Mouse (Mus musculus): ENCODE measurements at regions not wholly inside any gene's neighbourhood (a gene's known extent, or its start where the extent isn't known, plus 50 kb on each side); places are given as distances from the start of the nearest gene placed in this dataset.

DNA sequence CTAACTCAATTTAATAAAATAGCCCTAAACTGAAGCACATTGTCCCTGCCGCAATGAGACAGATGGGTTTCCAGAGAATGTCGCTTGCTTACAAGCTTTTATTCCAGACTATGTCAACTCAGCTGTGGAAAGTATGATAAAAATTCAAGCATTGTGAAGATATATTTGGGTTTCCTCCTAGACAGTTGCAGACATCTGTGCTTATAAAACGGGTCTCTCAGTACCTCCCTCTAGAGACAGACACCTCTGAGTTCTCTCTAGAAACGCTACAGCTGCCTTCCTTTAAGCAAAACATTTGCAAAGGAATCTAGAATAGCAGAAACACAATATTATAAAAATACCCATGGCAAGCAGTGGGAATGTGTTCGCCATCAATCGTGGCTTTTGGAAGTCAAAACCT, 137.3 kb downstream of the Cox18 start:
- H3K36me3 ChIP-seq (ENCODE audit: control insufficient read depth, insufficient read depth, low read length) = no peaks in the 10 kb centered on the region
- no peak overlapping the region for H3K9ac ChIP-seq (ENCODE audit: low read length)
- no peak overlapping the region for H3K4me2 ChIP-seq (ENCODE audit: low read length)
- 0 out of 2 replicates have a peak, but pooled peaks cover 2% of the 10 kb centered on the region for H3K4me1 ChIP-seq (ENCODE audit: control insufficient read depth, insufficient read depth, low read length)
- DNase-seq (ENCODE audit: low spot score) = no peak
- H3K27me3 ChIP-seq (replicated peaks; ENCODE audit: control insufficient read depth, insufficient read depth, low read length) = no peaks in the 10 kb centered on the region
- ATAC-seq = no peak
- WGBS = 89% methylated on average over 6 of the region's 6 CpGs
- no peak overlapping the region for H3K4me3 ChIP-seq (ENCODE audit: low read depth, low read length)
- H3K9me3 ChIP-seq (replicated peaks; ENCODE audit: control insufficient read depth, low read length) = no peaks in the 10 kb centered on the region
- no peak overlapping the region for H3K27ac ChIP-seq (ENCODE audit: low read depth, low read length)

DNA sequence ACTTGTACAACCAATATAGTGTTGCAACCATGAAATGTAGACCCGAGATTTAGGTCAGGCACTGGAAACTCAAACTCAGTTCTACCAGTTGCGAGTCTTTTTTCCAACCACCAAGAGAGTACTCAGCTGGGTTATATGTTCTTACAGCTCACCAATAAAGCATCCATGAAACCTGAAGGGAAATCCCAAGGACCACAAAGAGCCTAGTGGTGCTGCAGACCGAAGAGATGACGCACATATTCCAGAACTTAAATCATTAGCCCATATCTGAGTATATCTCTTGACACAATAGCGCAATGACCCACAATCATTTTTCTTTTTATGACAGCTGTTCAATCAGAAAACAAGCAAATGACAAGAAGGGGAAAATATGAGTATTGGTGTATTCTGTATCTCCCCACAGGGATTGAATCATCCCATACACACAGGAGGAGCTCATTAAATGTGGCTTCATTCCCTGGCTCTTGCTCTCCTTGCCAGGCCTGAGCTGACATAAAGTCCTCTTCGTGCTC, 146.7 kb downstream of the Cox18 start:
- 91% methylated on average over 6 of the region's 6 CpGs for WGBS
- H3K4me2 ChIP-seq (ENCODE audit: low read length) = no peak overlapping the region

GRCm38 (mm10) chr5:90075629-90076349, 148.0 kb downstream of the Cox18 start:
- H3K4me3 ChIP-seq (ENCODE audit: low read depth, low read length) = no peak overlapping the region
- no peaks in the 10 kb centered on the region for H3K36me3 ChIP-seq (ENCODE audit: control insufficient read depth, insufficient read depth, low read length)
- H3K4me2 ChIP-seq (ENCODE audit: low read length) = no peak overlapping the region
- 92% methylated on average over 11 of the region's 11 CpGs for WGBS
- no peak for ATAC-seq
- H3K9ac ChIP-seq (ENCODE audit: low read length) = no peak overlapping the region
- H3K9me3 ChIP-seq (replicated peaks; ENCODE audit: control insufficient read depth, low read length) = no peaks in the 10 kb centered on the region
- H3K27ac ChIP-seq (ENCODE audit: low read depth, low read length) = no peak overlapping the region
- H3K4me1 ChIP-seq (ENCODE audit: control insufficient read depth, insufficient read depth, low read length) = no peaks in the 10 kb centered on the region
- H3K27me3 ChIP-seq (replicated peaks; ENCODE audit: control insufficient read depth, insufficient read depth, low read length) = no peaks in the 10 kb centered on the region
- DNase-seq (ENCODE audit: low spot score) = no peak

More for the DNA sequence above, 146.7 kb downstream of the Cox18 start:
- Histone ChIP-seq H3K9ac (ENCODE audit: low read length) (no peak overlapping the region), H3K4me1 (ENCODE audit: control insufficient read depth, insufficient read depth, low read length) (no peaks in the 10 kb centered on the region), H3K4me3 (ENCODE audit: low read depth, low read length) (no peak overlapping the region), H3K27ac (ENCODE audit: low read depth, low read length) (no peak overlapping the region), H3K27me3 (replicated peaks; ENCODE audit: control insufficient read depth, insufficient read depth, low read length) (no peaks in the 10 kb centered on the region), H3K9me3 (replicated peaks; ENCODE audit: control insufficient read depth, low read length) (no peaks in the 10 kb centered on the region), H3K36me3 (ENCODE audit: control insufficient read depth, insufficient read depth, low read length) (no peaks in the 10 kb centered on the region)
- ATAC-seq = no peak
- DNase-seq (ENCODE audit: low spot score) = no peak

DNA sequence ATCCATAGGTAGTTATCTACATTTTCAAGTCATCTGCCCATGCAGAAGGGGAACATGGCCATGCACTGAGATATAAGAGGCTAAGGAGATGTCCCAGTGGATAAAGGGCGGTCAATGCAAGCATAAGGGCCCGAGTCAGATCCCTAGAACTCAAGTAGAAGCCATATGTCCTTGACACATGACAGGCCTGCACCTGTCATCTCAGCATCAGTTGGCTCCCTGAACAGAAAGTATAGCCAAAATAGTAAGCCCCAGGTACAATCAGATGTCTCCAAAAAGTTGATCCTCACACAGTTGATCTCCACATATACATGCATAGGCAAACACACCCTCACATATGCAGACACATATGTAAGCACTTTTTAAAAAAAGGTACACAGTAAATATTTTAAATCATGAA, 152.0 kb downstream of the Cox18 start:
- no peaks in the 10 kb centered on the region for H3K36me3 ChIP-seq (ENCODE audit: control insufficient read depth, insufficient read depth, low read length)
- H3K9me3 ChIP-seq (replicated peaks; ENCODE audit: control insufficient read depth, low read length) = no peaks in the 10 kb centered on the region
- ATAC-seq (no peak), DNase-seq (ENCODE audit: low spot score) (no peak)
- no peak overlapping the region for H3K4me3 ChIP-seq (ENCODE audit: low read depth, low read length)
- H3K27ac ChIP-seq (ENCODE audit: low read depth, low read length) = no peak overlapping the region
- H3K9ac ChIP-seq (ENCODE audit: low read length) = no peak overlapping the region
- 88% methylated on average over 2 of the region's 2 CpGs for WGBS
- no peaks in the 10 kb centered on the region for H3K27me3 ChIP-seq (replicated peaks; ENCODE audit: control insufficient read depth, insufficient read depth, low read length)
- 0 out of 2 replicates have a peak, but pooled peaks cover 5% of the 10 kb centered on the region for H3K4me1 ChIP-seq (ENCODE audit: control insufficient read depth, insufficient read depth, low read length)
- H3K4me2 ChIP-seq (ENCODE audit: low read length) = no peak overlapping the region

- no peaks in the 10 kb centered on the region for H3K27me3 ChIP-seq (replicated peaks; ENCODE audit: control insufficient read depth, insufficient read depth, low read length)
- H3K4me2 ChIP-seq (ENCODE audit: low read length) = no peak overlapping the region
- no peak overlapping the region for H3K9ac ChIP-seq (ENCODE audit: low read length)
- H3K4me3 ChIP-seq (ENCODE audit: low read depth, low read length) = no peak overlapping the region
- H3K4me1 ChIP-seq (ENCODE audit: control insufficient read depth, insufficient read depth, low read length) = peaks cover 14% of the 10 kb centered on the region
- no peaks in the 10 kb centered on the region for H3K36me3 ChIP-seq (ENCODE audit: control insufficient read depth, insufficient read depth, low read length)
- no peak for ATAC-seq
- DNase-seq (ENCODE audit: low spot score) = peak; percentile 35
- H3K27ac ChIP-seq (ENCODE audit: low read depth, low read length) = peak overlapping the region; percentile 6; the same call in 1 of the 2 replicates
- H3K9me3 ChIP-seq (replicated peaks; ENCODE audit: control insufficient read depth, low read length) = no peaks in the 10 kb centered on the region
Measured at GRCm38 (mm10) chr5:90068601-90069000, 155.2 kb downstream of the Cox18 start.

GRCm38 (mm10) chr5:90067817-90068216, 156.0 kb downstream of the Cox18 start:
- Histone ChIP-seq H3K9me3 (replicated peaks; ENCODE audit: control insufficient read depth, low read length) (no peaks in the 10 kb centered on the region), H3K27me3 (replicated peaks; ENCODE audit: control insufficient read depth, insufficient read depth, low read length) (no peaks in the 10 kb centered on the region), H3K4me3 (ENCODE audit: low read depth, low read length) (no peak overlapping the region), H3K27ac (ENCODE audit: low read depth, low read length) (peak overlapping the region; percentile 52; the same call in 1 of the 2 replicates), H3K36me3 (ENCODE audit: control insufficient read depth, insufficient read depth, low read length) (no peaks in the 10 kb centered on the region), H3K4me1 (ENCODE audit: control insufficient read depth, insufficient read depth, low read length) (peaks cover 14% of the 10 kb centered on the region), H3K9ac (ENCODE audit: low read length) (no peak overlapping the region), H3K4me2 (ENCODE audit: low read length) (no peak overlapping the region)
- ATAC-seq (peak; percentile 66), DNase-seq (ENCODE audit: low spot score) (peak; percentile 87)
- 25% methylated on average over 7 of the region's 7 CpGs for WGBS

- Histone ChIP-seq H3K9ac (ENCODE audit: low read length) (no peak overlapping the region), H3K27me3 (replicated peaks; ENCODE audit: control insufficient read depth, insufficient read depth, low read length) (no peaks in the 10 kb centered on the region), H3K9me3 (replicated peaks; ENCODE audit: control insufficient read depth, low read length) (no peaks in the 10 kb centered on the region), H3K4me1 (ENCODE audit: control insufficient read depth, insufficient read depth, low read length) (peaks cover 14% of the 10 kb centered on the region), H3K36me3 (ENCODE audit: control insufficient read depth, insufficient read depth, low read length) (no peaks in the 10 kb centered on the region), H3K4me2 (ENCODE audit: low read length) (no peak overlapping the region), H3K4me3 (ENCODE audit: low read depth, low read length) (no peak overlapping the region), H3K27ac (ENCODE audit: low read depth, low read length) (no peak overlapping the region)
- DNase-seq (ENCODE audit: low spot score) (peak; percentile 89), ATAC-seq (peak; percentile 90)
- WGBS = 17% methylated on average over 6 of the region's 6 CpGs
Measured at GRCm38 (mm10) chr5:90065884-90066615, 157.8 kb downstream of the Cox18 start.

GRCm38 (mm10) chr5:90055686-90056085, 168.1 kb downstream of the Cox18 start:
- Histone ChIP-seq H3K9me3 (replicated peaks; ENCODE audit: control insufficient read depth, low read length) (no peaks in the 10 kb centered on the region), H3K4me3 (ENCODE audit: low read depth, low read length) (no peak overlapping the region), H3K27me3 (replicated peaks; ENCODE audit: control insufficient read depth, insufficient read depth, low read length) (no peaks in the 10 kb centered on the region), H3K36me3 (ENCODE audit: control insufficient read depth, insufficient read depth, low read length) (no peaks in the 10 kb centered on the region), H3K4me1 (ENCODE audit: control insufficient read depth, insufficient read depth, low read length) (no peaks in the 10 kb centered on the region), H3K9ac (ENCODE audit: low read length) (no peak overlapping the region), H3K4me2 (ENCODE audit: low read length) (no peak overlapping the region), H3K27ac (ENCODE audit: low read depth, low read length) (no peak overlapping the region)
- WGBS = 75% methylated on average over 2 of the region's 2 CpGs
- no peak for DNase-seq (ENCODE audit: low spot score)
- no peak for ATAC-seq

GRCm38 (mm10) chr5:90052516-90052915, 169.4 kb upstream of the Adamts3 start:
- no peak overlapping the region for H3K27ac ChIP-seq (ENCODE audit: low read depth, low read length)
- H3K4me2 ChIP-seq (ENCODE audit: low read length) = no peak overlapping the region
- DNase-seq (ENCODE audit: low spot score) (no peak), ATAC-seq (no peak)
- H3K36me3 ChIP-seq (ENCODE audit: control insufficient read depth, insufficient read depth, low read length) = no peaks in the 10 kb centered on the region
- H3K9me3 ChIP-seq (replicated peaks; ENCODE audit: control insufficient read depth, low read length) = no peaks in the 10 kb centered on the region
- no peaks in the 10 kb centered on the region for H3K27me3 ChIP-seq (replicated peaks; ENCODE audit: control insufficient read depth, insufficient read depth, low read length)
- H3K4me1 ChIP-seq (ENCODE audit: control insufficient read depth, insufficient read depth, low read length) = no peaks in the 10 kb centered on the region
- no peak overlapping the region for H3K9ac ChIP-seq (ENCODE audit: low read length)
- WGBS = 82% methylated on average over 1 of the region's 1 CpGs
- H3K4me3 ChIP-seq (ENCODE audit: low read depth, low read length) = no peak overlapping the region
